Mouse (Mus musculus): ENCODE measurements at regions not wholly inside any gene's neighbourhood (a gene's known extent, or its start where the extent isn't known, plus 50 kb on each side); places are given as distances from the start of the nearest gene placed in this dataset.

- no peak for DNase-seq
Observed at GRCm38 (mm10) chr4:150800774-150801173, 52.9 kb upstream of the Errfi1 start.

- no peak for DNase-seq
Observed at GRCm38 (mm10) chr4:150799550-150800398, 53.9 kb upstream of the Errfi1 start.

- DNase-seq, result no peak
Observed at GRCm38 (mm10) chr4:150798783-150799530, 54.8 kb upstream of the Errfi1 start.

- DNase-seq, result no peak
Observed at GRCm38 (mm10) chr4:150798281-150798680, 55.4 kb upstream of the Errfi1 start.

GRCm38 (mm10) chr4:150797057-150797456 is 56.7 kb upstream of the Errfi1 start:
- DNase-seq, result no peak

- DNase-seq, result no peak
Observed at GRCm38 (mm10) chr4:150794878-150795277, 58.8 kb upstream of the Errfi1 start.

GRCm38 (mm10) chr4:150794257-150794794 is 59.4 kb upstream of the Errfi1 start:
- DNase-seq, result peak; percentile 4

- DNase-seq, result no peak
Observed at GRCm38 (mm10) chr4:150793146-150793545, 60.6 kb upstream of the Errfi1 start.

- DNase-seq, result no peak
Observed at GRCm38 (mm10) chr4:150789166-150789565, 64.6 kb upstream of the Errfi1 start.

- no peak for DNase-seq
Observed at GRCm38 (mm10) chr4:150787113-150787512, 66.6 kb upstream of the Errfi1 start.

GRCm38 (mm10) chr4:150786651-150787050 is 67.1 kb upstream of the Errfi1 start:
- DNase-seq, result no peak

GRCm38 (mm10) chr4:150784491-150785451 is 68.9 kb upstream of the Errfi1 start:
- no peak for DNase-seq

- DNase-seq, result no peak
Observed at GRCm38 (mm10) chr4:150781304-150781703, 72.4 kb upstream of the Errfi1 start.

GRCm38 (mm10) chr4:150779340-150779739 is 74.4 kb upstream of the Errfi1 start:
- no peak for DNase-seq

GRCm38 (mm10) chr4:150778683-150779082 is 75.0 kb upstream of the Errfi1 start:
- no peak for DNase-seq

- no peak for DNase-seq
Observed at GRCm38 (mm10) chr4:150775695-150776521, 77.8 kb upstream of the Errfi1 start.

- DNase-seq, result no peak
Observed at GRCm38 (mm10) chr4:150775281-150775680, 78.4 kb upstream of the Errfi1 start.

- no peak for DNase-seq
Observed at GRCm38 (mm10) chr4:150774289-150774914, 79.3 kb upstream of the Errfi1 start.

- DNase-seq, result no peak
Observed at GRCm38 (mm10) chr4:150771922-150772651, 81.6 kb upstream of the Errfi1 start.

GRCm38 (mm10) chr4:150771469-150771868 is 82.2 kb upstream of the Errfi1 start:
- no peak for DNase-seq

All from cerebellum, adult 8-10 months (tissue).